24 mouse cellular contexts compared by ENCODE assay signal in the genomic region with DNA sequence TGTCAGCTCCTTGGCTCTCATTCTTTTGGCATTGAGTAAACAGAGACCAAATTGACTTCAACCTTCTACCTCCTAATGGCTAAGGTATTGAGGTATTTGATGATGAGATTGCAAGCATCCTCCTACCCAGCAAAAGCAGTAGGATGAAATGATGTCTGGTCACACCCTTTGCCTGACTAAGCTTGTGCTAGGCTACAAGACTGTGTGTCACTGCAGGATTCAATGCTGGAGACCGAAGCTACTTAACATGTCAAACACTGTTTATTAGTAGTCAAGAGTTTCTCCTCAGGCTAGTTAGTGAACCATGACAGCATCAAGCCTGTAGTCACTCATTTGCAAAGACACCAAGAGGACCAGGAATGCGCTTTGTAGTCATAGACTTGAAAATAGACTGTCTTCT.
A peak's percentile ranks its signal among the peaks of the same experiment; 100 is the strongest.
DNase-seq lines count a peak whose midpoint lies in the region; ATAC-seq and TF ChIP-seq lines count a peak whose summit lies in the region.
"Had no signal": no experiment of that assay in that cellular context is flagged by ENCODE, and none has a peak within 500 bp of the region (broad histone marks: within the 10 kb centered on the region; RNA-seq: fewer than 3 reads in every experiment).

No protein-coding gene starts in this region.

- no peak for DNase-seq in kidney, adult 8-10 months
- DNase-seq in retina, postnatal 1 day: peak; percentile 49
- no peak for DNase-seq in retina, embryonic 14.5 days (ENCODE audit: low spot score)
- DNase-seq in Patski (ENCODE audit: low read depth, low spot score): peak; percentile 61
- DNase-seq in fibroblast of lung, adult 2 months (ENCODE audit: low read depth): peak; percentile 9
- no peak for DNase-seq in adrenal gland, adult 8-10 months
- DNase-seq in left cerebral cortex, postnatal 10 days (ENCODE audit: extremely low spot score in 1 of 2, low spot score in 2 of 2): no peak
- DNase-seq: adrenal gland, postnatal 10 days; adrenal gland, postnatal 25 days; cerebellum, adult 11 months; cerebellum, adult 18-20 months; cerebellum, adult 8-10 months; cerebellum, adult 9-11 months; cerebellum, postnatal 14 days; cerebellum, postnatal 36 days; embryo, embryonic 11 days; forebrain, postnatal 0 days had no signal

- H3K27ac ChIP-seq in kidney, embryonic 14.5 days (ENCODE audit: low read depth, low read length): no peak overlapping the region
- H3K27ac ChIP-seq: embryonic facial prominence, embryonic 13.5 days; embryonic facial prominence, embryonic 15.5 days; forebrain, embryonic 13.5 days; forebrain, embryonic 15.5 days had no signal

- H3K4me3 ChIP-seq in kidney, embryonic 14.5 days (ENCODE audit: low read length): no peak overlapping the region
- H3K4me3 ChIP-seq: embryonic facial prominence, embryonic 13.5 days; embryonic facial prominence, embryonic 15.5 days; erythroblast, embryonic 14.5 days; forebrain, embryonic 13.5 days; forebrain, embryonic 15.5 days had no signal

- CTCF ChIA-PET in Patski (lab: Charles Lee): interaction anchor here (1.6 kb wide), 1 partner anchor 18 kb away, joined by 3 read pairs; no protein-coding TSS in a partner anchor

- ATAC-seq in kidney, embryonic 14.5 days (ENCODE audit: low FRiP score, low TSS enrichment): peak; percentile 81
- peak; percentile 98 for ATAC-seq in Patski
- ATAC-seq: activated CD4-positive, CD25-positive, alpha-beta regulatory T cell, adult 4 months; forebrain, embryonic 13.5 days; forebrain, embryonic 15.5 days; forebrain, postnatal 0 days had no signal

- no peak overlapping the region for H3K9ac ChIP-seq in kidney, embryonic 14.5 days (ENCODE audit: low read depth, low read length)
- H3K9ac ChIP-seq: embryonic facial prominence, embryonic 13.5 days; embryonic facial prominence, embryonic 15.5 days; forebrain, embryonic 13.5 days; forebrain, embryonic 15.5 days; forebrain, postnatal 0 days had no signal

- POLR2A ChIA-PET in Patski (lab: Charles Lee): no interaction called here

- intact Hi-C loops in left cerebral cortex, postnatal 10 days (cut with DNase I): no loop called here

- H3K4me2 ChIP-seq in kidney, embryonic 14.5 days (replicated peaks; ENCODE audit: low read depth, low read length): no peak overlapping the region
- H3K4me2 ChIP-seq: embryonic facial prominence, embryonic 13.5 days; embryonic facial prominence, embryonic 15.5 days; forebrain, embryonic 13.5 days; forebrain, embryonic 15.5 days had no signal

- H3K27me3 ChIP-seq in kidney, embryonic 14.5 days (ENCODE audit: control insufficient read depth, insufficient read depth, low read length): no peaks in the 10 kb centered on the region
- H3K27me3 ChIP-seq in Patski: no peaks in the 10 kb centered on the region
- H3K27me3 ChIP-seq: embryonic facial prominence, embryonic 13.5 days; embryonic facial prominence, embryonic 15.5 days; forebrain, embryonic 13.5 days; forebrain, embryonic 15.5 days had no signal

- no peaks in the 10 kb centered on the region for H3K9me3 ChIP-seq in kidney, embryonic 14.5 days (ENCODE audit: control insufficient read depth, low read length)
- H3K9me3 ChIP-seq: embryonic facial prominence, embryonic 13.5 days; embryonic facial prominence, embryonic 15.5 days; forebrain, embryonic 13.5 days; forebrain, embryonic 15.5 days had no signal

- WGBS in kidney, embryonic 14.5 days: 66% methylated on average over 2 of the region's 2 CpGs

- H3K36me3 ChIP-seq in kidney, embryonic 14.5 days (ENCODE audit: control insufficient read depth, insufficient read depth, low read length): no peaks in the 10 kb centered on the region
- H3K36me3 ChIP-seq: embryonic facial prominence, embryonic 13.5 days; embryonic facial prominence, embryonic 15.5 days; forebrain, embryonic 15.5 days had no signal

- in situ Hi-C loops in Patski (cut with MboI; ENCODE audit: low pct_unique_long_range_greater_than_20kb): no loop called here

- no peak for TF ChIP-seq CTCF in Patski (IDR thresholded peaks at IDR 0.05)

- no peaks in the 10 kb centered on the region for H3K4me1 ChIP-seq in kidney, embryonic 14.5 days (ENCODE audit: control insufficient read depth, insufficient read depth, low read length)
- H3K4me1 ChIP-seq: embryonic facial prominence, embryonic 13.5 days; embryonic facial prominence, embryonic 15.5 days; forebrain, embryonic 13.5 days; forebrain, embryonic 15.5 days had no signal

Comparison
In these comparisons a context has a peak if more than half of its experiments do, and no peak if none do; other contexts are left out.
1. DNase-seq: peak in retina, postnatal 1 day (single experiment), Patski (single experiment) and fibroblast of lung, adult 2 months (single experiment); none in kidney, adult 8-10 months (0 of 2), retina, embryonic 14.5 days (single experiment), adrenal gland, adult 8-10 months (single experiment) and left cerebral cortex, postnatal 10 days (0 of 2).